Mouse (Mus musculus) brain, embryonic 18.5 days (tissue): ENCODE measurements around the gene Oxld1.

Experiments used
- DNase-seq: peaks from one replicate; pipeline ENCODE4 v3.0.0-alpha.2; 2012; ENCODE audit warnings: low read depth, low spot score

The Oxld1 gene

DNA sequence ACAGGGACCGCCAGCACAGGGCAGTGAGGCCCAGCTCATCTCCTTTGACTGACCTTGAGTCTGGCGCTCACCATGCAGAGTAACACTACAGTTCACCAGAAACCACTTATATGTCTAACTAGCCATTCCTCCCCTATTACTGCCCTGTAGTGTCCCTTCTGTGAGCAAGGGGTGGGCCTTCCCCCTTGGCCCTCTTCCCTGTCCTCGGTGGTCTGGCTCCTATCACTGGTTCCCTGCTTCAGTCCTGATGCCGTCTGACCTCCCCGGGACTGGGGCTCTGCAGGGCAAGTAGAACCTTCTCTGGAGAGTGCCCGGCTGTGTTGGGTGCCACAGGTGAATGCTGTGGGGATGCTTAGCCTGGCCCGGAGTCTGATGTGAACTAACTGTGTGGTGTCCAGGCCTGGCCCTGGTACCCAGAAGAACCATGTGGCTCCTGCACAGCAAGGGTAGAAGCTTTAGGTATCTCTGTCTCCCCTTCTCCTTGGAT is 25.6 kb upstream of the Oxld1 start:
- no peak for DNase-seq

DNA sequence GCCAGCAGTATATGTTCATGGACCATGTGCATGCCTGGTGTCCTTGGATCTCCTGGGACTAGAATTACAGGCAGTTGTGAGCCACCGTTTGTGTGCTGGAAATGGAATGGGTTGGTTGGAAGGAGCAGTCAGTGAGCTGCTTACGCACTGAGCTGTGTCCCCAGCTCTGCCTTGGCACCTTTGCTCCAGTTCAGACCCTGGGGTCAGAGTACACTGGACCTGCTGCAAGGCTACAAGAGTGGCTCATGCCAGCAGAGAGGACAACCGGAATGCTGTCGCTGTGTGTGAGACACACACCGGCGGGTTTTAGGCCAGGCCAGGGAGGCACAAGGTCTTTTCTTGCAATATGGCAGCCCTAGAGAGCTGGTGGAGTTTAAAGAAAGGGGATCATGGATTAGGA is 14.2 kb upstream of the Oxld1 start:
- DNase-seq: no peak

DNA sequence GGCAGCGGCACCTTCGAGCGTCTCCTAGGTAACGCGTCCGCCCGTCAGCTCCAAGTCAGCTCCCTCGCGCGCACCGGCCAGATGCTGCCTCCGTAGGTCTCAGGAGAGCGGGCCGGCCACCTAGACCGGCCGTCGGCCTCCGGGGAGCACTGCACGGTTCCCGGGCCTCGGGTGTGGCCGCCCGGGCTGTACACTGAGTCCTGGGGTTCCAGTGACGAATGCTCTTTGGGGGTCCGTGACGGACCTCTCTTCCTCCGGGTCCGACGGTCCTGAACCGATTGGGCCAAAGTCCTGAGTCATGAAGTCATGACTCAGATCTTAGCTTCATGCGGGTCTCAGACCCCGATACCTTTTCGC is 9.8 kb upstream of the Oxld1 start:
- no peak for DNase-seq

DNA sequence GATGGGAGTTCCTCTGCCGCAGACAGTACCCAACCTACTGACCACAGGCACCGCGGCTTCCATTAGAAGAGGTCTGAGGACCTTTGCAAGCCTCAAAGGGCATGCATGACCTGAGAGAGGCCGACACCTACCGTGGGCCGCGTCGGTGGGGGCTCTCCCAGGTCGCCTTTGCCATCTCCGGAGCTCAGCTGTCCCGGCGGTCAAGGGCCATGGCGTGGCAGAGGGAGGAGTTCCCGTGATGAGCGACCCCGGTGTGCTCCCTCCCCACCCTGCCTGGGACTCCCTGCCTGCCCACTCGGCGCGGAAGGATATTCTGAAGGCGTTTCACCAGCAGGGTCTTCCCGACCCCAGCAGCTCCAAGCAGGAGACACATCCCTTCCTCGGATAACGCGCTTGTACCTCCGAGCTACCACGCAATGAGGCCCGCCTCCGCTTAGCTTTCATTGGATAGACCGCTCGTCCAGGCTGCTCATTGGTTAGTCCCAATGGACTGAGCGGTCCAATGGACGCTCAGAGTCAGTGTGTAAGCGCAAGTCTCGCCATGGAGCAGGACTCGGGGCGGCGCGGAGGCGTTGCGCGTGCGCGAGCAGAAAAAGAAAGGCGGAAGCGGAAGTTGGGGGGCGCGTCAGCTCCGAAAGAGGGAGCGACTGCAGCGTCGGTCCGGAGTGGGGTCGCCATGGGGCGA is 9.3 kb upstream of the Oxld1 start, which contains the start of gene Arl16:
Gene Arl16 (minus strand): TSS at position 557 of the 685 bp plus-strand sequence.
- peak; percentile 99 for DNase-seq

DNA sequence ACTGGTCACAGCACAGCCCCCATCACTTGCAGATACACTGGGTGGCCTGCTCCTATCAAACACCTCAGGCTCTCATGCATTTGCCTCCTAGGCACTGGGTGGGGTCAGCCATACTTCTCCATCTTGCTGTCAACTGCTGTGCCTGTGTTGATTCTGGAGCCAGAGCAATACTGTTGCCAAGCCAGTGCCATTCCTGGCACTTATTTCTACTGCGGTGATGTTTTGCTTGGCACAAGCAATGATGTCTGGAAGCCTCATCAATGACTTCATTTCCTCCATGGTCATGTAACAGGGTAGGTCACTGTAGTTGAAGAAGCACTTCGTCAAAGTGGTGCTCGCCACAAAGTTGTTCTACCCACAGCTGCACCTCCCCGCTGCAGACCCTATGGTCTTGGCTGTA is 7.7 kb upstream of the Oxld1 start:
- no peak for DNase-seq

DNA sequence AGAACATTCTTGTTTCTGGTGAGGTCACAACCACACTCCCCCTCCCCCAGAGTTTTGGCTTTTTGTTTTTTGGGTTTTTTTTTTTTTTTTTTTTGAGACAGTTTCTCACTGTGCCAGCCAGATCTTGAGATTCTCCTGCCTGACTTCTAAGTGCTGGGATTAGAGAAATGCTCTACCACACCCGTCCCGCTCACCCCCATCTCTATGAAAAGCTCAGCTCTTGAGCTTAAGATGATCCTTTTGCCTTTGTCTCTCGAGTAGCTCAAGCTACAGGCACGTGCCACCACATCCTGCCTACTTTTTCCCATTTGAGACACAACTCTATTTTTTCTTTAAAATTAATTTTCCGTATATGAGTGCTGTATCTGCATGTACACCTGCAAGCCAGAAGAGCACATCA is 6.5 kb upstream of the Oxld1 start:
- no peak for DNase-seq

DNA sequence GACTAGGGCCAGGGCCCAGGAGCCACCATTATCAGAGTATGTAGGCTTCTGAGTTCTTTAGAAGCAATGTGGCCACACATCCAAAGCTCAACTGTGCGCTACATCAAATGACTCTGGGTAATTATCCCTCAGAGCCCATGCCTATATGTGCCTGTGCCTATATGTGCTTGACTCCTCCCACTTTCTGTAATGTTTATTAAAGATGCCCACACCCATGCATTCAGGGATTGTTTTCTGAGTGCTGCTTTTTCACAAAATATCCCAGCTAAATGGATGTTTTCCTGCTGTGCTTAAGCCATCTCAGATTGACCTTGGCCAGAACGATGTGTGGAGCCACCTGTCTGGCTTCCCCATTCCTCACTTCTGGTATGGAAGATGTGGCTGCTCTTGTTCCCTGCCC is 5.7 kb upstream of the Oxld1 start:
- no peak for DNase-seq

DNA sequence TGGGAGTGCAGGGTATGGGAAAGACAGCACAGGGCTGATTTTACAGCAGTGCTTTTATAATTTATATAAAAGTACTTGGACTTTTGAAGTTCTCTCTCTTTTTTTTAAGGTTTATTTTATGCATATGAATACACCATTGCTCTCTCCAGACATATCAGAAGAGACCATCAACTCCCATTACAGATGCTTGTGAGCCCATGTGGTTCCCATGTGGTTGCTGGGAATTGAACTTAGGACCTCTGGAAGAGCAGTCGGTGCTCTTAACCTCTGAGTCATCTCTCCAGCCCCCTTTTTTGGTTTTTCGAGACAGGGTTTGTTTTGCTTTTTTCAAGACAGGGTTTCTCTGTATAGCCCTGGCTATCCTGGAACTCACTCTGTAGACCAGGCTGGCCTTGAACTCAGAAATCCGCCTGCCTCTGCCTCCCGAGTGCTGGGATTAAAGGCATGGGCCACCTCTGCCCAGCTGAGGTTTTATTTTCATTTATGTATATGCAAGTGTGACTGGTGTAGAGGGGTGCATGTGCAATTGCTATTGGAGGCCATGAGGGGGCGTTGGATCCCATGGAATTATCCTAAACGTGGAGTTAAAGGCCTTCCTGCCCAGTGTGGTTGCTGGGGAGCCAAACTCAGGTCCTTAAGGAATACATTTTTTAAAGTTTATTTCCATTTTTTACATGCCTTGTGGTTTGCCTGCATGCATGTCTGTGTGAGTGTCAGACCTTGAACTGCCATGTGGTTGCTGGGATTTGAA is 1.2 kb upstream of the Oxld1 start:
- DNase-seq: no peak

DNA sequence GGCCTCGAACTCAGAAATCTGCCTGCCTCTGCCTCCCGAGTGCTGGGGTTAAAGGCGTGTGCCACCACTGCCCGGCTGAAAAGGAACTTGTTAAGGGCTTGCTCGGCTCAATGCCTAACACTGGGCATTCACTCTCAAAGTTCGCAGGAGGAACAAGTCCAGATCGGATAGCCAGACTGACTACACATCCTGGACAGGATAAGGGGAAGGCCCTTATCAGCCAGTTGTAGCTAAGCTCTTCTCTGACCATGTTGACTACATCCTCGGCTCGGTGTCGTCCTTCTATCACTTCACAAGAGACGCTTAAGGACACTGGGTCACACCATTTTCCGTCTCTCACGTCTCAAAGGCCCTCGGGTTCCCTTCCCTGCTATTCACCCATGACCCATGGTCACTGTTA is 498 bp downstream of the Oxld1 start:
- DNase-seq: no peak

DNA sequence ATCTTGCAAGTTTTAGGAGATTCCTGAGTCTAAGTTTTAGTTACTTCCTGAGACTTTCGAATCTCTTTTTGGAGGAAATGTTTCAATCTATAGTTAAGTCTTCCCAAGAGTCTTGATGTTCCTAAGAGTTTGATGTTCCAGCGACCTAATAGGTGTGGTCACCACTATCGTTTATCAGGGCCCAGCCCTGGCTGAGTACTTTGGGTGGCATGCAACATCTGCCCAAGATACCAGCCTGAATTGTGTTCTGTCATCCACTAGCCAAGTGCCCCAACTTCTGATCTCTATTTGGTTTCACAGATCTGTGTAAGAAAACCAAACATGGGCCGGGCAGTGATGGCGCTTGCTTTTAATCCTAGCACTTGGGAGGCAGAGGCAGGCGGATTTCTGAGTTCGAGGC is 2.5 kb downstream of the Oxld1 start:
- no peak for DNase-seq

DNA sequence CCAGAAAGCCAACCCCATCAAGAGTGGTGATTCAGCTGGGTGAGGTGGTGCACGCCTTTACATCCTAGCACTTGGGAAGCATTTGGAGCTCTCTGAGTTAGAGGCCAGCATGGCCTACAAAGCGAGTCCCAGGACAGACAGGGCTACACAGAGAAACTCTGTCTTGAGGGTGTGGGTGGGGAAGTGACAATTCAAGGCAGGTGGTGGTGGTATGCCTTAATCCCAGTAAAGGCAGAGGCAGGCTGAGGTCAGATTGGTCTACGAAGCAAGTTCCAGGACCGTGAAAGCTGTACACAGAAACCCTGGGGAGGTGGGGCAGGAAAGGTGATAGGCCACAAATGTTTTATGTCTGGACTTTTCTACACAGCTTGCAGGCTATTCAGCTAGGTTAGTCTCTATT is 2.9 kb downstream of the Oxld1 start:
- no peak for DNase-seq

DNA sequence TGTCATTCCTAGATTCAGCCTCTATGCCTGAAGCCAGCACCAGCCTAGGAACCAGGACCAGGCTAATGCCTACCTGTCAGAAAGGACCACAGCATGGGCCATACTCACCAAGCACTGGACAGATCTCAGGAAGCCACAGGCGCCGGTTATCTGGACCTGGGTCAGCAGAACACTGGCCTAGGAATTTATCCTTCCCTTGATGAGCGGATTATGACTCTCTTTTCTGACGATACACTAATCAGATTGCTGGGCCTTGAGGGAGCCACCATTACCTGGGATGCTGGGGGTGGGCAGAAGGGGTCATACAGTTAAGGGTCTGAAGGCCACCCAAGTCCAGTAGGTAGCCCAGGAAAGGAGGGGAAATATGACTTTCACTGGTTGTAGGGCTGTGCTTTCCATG is 4.6 kb downstream of the Oxld1 start, which contains the start of gene Pde6g:
Gene Pde6g (minus strand): TSS at position 195 of the 400 bp plus-strand sequence.
- no peak for DNase-seq

DNA sequence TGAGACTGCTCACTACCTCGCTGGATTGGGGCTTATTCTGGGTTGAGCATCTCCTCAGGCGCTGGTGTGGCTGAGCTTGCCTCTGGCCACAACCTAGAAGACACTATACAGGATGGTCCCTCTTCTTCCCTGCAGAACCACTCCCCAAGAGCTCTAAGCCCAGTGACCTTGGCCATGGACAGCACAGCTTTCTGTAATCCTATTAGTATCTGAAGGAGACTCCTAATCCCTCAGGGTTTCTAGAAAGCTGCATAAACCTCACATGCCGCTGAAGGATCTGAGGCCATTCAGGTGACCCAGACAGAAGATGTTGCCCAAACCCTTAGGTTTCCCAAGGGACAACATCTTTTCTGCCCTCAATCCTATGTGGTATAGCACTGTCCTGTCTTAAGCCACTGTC is 5.6 kb downstream of the Oxld1 start:
- no peak for DNase-seq

DNA sequence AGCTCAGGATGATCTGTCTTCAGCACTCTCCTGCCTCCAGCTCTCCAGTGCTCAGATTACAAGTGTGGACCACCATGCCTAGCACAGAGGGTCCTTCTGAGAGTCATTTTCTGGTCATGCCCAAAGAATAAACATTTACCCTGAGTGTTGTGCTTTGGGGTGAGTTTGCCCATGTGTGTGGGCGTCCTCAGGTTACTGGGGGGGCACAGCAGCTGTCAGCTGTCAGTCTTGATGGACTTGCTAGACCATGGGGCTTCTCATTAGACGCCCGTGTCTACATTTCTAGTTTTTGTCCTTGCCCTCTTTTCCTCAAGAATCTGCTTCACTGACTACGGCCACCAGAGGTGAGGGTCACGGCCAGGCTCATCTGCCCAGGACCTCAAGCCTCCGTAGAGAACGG is 10.7 kb downstream of the Oxld1 start:
- no peak for DNase-seq

DNA sequence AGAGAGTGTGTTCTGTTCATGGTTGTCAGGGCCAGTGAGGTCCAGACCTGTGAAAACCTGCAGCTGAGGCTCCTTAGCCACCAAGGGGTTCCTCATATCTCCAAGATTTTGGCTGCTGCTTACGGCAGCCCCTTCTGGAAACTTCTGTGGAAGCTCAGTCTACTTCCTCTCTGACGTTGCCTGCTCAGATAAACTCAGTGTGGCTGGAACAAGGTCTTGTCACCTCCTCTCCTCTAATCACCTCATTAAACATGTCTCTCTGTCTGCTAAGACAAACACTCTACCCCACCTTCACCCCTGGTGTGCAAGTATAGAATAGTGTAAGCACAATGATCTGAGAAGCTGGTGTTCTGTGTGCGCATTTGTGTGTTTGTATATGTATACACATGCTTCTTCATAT is 12.4 kb downstream of the Oxld1 start:
- DNase-seq: no peak

DNA sequence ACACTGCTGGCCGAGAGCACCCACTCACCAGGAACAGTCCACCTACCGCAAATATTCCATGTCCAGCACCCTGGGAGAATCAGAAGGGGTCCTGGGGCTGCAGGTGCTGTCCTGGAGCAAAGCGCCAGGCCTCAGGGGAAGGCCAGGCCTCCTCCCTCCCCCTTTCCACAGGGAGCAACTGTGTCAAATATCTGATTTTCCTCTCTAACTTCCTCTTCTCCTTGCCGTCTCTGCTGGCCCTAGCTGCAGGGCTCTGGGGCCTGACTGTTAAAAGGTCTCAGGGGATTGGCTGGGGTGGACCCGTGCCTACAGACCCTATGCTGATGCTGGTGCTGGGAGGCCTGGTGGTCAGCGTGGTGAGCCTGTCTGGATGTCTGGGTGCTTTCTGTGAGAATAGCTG is 13.8 kb downstream of the Oxld1 start:
- no peak for DNase-seq

DNA sequence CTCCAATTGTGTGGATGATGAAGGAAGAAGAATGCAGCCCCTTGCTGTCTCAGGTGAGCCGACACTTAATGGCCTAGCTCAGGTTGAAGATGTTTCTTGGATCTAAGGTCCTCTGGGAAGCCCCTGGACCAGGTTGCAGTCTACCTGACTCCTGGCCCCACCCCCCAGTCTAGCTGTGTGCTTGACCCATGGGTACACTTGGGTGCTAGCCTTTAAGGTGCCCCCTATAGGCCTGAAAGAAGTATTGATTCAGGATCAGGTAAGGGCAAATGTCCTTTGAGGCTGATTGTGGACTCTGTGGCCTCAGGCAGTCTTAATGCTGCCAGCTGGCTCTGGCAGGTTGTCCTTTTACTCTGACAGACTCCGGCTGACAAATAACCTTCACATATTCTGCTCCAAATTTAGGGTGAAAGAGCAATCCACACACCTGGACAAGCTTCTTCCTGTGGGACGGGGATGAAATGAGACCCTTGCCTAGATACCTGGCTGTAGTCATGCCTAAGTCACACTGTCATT is 15.0 kb downstream of the Oxld1 start:
- DNase-seq: no peak

DNA sequence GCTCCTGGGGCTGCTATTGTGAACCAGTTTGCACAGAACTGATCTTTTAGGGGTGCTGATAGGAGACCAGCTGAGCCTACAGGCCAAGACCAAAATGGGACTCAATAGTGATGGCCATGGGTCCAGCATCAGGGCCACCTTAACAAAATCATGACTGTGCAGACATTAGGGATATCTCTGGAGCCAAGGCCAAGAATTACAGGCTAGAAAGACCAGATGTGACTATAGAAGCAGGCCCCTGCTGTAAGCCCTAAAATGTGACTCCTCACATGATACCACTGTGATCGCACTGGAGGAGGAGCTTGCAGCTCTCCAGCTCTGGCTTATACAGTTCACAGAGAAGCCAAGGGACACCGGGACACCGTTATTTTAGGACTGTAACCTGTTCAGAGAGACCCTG is 15.5 kb downstream of the Oxld1 start, which contains the start of gene Tspan10:
Gene Tspan10 (plus strand): TSS at position 301 of the 400 bp plus-strand sequence.
- DNase-seq: no peak

DNA sequence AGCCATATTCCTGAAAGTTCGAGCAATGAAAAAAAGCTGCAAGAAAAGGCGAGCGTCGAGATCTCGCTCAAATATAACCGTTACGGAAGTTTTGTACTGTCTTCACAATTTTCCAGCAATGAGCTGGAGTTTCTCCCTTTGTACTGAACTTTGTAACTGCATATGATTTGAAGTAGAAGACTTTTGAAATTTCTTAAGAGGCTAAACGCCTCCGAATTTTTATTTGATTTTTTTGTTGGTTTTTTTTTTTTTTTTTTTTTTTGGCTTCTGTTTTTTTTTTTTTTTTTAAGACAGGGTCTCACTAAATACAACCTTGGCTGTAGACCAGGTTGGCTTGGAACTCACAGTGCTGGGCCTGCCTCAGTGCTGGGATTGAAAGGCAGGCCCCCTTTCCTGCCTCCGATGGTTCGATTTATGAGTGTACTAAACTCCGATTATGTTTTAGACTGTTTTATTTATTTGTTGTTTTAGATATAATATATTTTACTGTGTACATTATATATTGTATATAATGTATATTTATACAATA is 19.9 kb downstream of the Oxld1 start:
- no peak for DNase-seq

DNA sequence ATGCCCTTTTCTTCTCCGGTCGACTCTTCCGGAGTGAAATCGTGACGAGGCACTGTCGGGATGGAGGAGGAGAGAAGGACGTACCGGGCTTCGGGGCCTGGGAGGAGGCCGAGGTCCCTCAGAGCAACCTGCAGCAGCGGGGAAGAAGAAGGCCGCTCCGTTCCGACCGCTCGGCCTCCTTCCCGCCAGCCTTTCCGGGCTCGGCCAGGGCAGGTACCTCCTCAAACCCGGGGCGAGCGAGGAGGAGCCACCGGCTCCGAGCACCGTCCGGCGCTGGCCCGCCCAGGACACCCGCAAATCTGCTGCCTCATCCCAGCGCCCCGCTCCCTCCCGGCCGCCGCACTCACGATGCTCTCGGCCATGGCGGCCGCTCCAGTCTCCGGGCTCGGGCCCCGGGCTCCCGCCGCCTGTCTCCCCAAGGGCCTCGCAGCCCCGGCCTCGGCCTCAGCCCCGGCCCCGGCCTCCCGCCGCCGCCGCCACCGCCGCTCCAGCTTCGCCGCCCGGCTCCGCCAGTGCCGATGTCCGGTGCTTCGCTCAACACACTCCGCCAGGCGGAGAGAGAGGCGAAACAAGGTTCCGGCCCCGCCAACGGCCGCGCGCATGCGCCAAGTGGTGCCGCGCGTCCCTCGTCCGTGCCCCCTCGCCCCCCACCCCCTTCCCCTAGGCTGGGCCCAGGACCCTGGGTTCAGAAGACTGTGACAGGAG is 20.6 kb downstream of the Oxld1 start, which contains the start of gene Nploc4:
Gene Nploc4 (minus strand): TSS at position 557 of the 705 bp plus-strand sequence.
- no peak for DNase-seq

DNA sequence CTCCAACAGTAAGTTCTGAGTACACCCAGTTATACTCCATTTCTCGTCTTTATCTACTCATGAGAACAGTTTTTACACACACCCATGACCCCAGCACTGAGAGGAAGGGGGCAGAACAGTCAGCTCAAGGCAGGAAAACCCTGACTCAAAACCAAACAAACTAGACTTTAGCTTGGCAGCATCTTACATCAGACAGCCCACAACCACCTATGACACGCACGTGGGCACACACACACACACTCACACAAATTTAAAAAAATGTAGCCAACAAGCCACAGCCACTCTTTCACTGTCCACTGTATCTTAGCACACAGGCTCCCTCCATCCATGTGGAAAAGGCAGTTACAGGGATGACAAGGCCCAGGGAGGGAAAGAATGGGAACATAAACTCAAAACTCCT is 31.1 kb downstream of the Oxld1 start:
- no peak for DNase-seq
